Mouse (Mus musculus): ENCODE results near the gene Ccr7.

Gene Ccr7

GRCm38 (mm10) chr11:99115940-99116339 lies 38.9 kb downstream of the Ccr7 start:
- DNase-seq, result no peak

- DNase-seq, result no peak
Observed at GRCm38 (mm10) chr11:99113111-99113510, 41.8 kb downstream of the Ccr7 start.

DNA sequence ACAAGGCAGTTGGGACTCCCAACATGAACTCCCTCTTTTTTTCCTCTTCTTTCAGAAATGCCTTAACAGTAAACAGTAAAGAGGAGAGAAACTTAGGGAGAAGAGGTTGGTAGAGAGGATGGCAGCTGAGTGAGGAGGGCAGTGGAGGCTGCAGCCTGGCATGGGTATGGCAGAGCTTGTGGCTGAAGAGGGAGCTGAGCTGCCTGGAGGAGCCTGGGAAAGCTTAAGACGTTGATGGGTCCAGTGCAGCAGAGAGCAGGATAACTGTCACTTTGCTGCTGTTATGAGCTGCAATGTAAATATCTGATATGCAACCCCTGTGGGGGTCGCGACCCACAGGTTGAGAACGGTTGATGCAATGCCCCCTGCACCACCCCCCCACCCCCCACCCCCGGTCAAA lies 42.2 kb downstream of the Ccr7 start:
- DNase-seq, result no peak

DNA sequence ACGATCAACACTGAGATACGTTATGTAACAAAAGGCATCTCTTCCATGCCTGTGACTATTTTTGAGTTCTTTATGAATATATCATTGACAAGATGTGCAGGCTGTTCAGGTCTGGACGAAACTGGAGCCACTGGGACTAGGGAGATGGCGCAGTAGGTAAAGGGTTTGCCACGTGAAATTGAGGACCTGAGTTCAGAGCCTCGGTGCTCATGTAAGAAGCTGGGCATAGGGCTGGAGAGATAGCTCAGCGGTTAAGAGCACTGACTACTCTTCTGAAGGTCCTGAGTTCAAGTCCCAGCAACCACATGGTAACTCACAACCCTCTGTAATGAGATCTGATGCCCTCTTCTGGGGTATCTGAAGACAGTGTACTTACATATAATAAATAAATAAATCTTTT lies 43.2 kb downstream of the Ccr7 start:
- DNase-seq, result no peak

DNA sequence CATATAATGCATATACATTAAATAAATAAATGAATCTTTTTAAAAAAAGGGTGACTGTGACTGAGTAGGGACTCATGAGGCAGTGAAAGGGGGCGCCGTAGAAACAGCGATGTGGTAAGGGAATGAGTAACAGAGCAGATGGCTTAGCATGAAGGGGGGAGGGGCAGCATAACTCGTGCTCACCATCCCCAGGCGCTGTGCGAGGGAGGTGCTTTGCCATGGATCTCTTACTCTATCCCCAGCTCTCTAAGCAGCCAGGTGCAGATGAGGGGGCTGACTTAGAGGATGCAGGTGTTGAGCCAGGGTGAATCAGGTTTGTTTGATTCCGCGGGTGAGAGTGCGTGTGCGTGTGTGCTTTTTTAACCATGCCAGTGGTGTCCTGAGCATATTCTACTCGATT lies 43.7 kb downstream of the Ccr7 start:
- DNase-seq, result no peak

DNA sequence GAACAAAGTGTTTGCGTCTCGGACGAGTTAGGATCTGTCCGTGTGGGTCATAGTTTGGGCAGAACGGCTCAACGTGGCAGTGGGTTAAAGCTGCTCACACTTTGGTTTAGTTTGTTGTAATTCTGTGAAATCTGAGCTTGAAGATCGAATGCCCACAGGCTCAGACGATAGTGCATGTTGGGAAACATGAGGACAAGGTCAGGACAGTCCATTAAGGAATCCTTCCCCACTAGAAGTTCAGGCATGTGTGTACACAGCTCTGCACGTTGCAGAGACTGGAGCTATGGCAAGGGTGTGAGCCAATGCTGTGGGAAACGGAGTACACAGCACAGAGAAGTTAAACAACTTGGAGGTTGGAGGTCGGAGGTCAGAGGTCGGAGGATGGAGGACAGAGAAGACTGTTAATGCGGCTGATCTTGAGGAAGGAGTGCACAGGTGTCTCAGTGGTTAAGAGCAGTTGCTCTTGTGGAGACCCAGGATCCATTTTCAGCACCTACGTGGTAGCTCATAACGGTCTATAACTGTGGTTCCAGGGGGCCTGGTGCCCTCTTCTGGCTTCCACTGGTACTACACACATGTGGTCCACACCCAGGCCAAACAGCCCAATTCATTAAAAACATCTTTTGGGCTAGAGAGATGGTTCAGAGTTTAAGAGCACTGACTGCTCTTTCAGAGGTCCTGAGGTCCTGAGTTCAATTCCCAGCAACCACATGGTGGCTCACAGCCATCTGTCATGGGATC lies 44.3 kb downstream of the Ccr7 start:
- DNase-seq, result no peak

DNA sequence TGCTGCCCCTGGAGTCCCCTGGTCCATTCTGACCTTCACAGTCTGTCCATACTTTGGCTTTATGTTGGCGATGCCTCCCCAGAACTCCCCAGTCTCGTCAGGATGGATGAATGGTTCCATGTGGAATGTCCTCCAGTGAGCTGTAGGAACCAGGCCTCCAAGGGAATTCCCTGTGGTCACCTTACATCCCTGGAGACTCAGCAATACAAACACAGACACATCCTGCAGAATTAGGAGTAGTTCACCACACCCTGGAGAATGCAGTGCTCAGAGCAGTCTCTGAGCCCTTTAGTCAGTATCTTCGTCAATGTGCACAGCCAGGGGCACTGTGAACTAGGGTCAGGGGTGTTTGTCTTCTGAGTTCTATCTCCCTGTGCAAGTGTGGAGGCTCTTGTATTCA lies 46.6 kb downstream of the Ccr7 start:
- no peak for DNase-seq

GRCm38 (mm10) chr11:99105981-99106726 lies 48.7 kb downstream of the Ccr7 start:
- no peak for DNase-seq

GRCm38 (mm10) chr11:99104609-99105410 lies 50.1 kb downstream of the Ccr7 start:
- peak in 1 of 2 experiments; percentile 28 for DNase-seq

GRCm38 (mm10) chr11:99102575-99103270 lies 52.2 kb downstream of the Ccr7 start:
- no peak for DNase-seq

GRCm38 (mm10) chr11:99101693-99102092 lies 53.2 kb downstream of the Ccr7 start:
- DNase-seq, result no peak

GRCm38 (mm10) chr11:99100215-99100614 lies 54.7 kb downstream of the Ccr7 start:
- no peak for DNase-seq

DNA sequence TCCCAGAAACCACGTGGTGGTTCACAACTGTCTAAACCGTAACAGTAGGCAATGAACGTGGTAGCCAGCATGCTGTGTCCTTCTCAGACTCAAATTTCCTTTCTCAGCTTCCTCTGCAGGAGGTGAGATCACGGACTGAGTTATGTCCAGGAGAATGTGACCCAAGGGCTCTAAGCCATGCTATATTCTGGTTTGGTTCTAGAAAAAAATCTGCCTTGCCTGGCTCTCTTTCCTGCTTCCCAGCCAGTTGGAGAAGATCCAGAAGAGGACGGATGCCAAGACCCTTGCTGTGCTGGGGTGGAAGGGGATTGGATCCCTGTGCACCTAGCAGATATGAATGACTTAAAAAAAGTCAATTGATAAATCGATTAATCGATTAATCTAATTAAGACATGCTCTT lies 55.4 kb downstream of the Ccr7 start:
- peak in 1 of 2 experiments; percentile 39 for DNase-seq

GRCm38 (mm10) chr11:99098924-99099323 lies 56.0 kb downstream of the Ccr7 start:
- no peak for DNase-seq

DNA sequence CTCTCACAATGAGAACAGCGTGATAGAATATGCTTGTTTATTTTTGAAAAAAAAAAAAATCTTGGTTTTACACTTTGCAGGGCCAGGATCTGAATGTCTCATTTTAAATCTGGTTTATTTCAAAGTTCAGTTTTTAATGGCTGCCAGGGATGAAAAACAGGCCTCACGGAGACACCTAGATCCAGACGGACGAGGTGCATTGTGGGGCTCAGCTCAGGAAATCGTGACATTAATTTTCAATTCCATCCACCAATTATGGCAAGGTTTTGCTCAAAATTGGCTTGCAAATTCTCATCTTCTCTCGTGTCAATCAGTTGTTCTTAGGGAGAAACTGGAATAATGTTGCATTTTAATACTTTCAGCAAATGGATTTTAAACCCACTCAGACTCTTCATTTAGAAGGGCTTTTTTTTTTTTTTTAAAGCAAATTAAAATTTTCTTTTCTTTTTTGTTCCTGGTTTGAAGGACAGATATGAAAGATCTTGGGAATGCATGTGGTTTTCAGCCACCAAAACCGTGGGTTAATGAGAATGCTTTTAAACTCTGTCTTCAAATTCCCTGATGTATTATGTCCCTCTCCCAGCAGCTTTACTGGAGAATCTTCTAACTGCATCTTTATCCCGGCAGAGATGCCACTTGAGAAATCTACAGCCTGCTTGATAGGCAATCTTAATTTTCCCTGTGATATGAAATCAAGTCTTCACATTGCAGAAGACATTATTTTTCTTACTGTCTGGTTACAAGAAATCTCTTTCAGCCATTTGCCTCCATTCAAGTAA lies 57.7 kb downstream of the Ccr7 start:
- no peak for DNase-seq

- DNase-seq, result no peak
Observed at GRCm38 (mm10) chr11:99096417-99096816, 58.5 kb downstream of the Ccr7 start.

GRCm38 (mm10) chr11:99095759-99096158 lies 59.1 kb downstream of the Ccr7 start:
- no peak for DNase-seq

DNA sequence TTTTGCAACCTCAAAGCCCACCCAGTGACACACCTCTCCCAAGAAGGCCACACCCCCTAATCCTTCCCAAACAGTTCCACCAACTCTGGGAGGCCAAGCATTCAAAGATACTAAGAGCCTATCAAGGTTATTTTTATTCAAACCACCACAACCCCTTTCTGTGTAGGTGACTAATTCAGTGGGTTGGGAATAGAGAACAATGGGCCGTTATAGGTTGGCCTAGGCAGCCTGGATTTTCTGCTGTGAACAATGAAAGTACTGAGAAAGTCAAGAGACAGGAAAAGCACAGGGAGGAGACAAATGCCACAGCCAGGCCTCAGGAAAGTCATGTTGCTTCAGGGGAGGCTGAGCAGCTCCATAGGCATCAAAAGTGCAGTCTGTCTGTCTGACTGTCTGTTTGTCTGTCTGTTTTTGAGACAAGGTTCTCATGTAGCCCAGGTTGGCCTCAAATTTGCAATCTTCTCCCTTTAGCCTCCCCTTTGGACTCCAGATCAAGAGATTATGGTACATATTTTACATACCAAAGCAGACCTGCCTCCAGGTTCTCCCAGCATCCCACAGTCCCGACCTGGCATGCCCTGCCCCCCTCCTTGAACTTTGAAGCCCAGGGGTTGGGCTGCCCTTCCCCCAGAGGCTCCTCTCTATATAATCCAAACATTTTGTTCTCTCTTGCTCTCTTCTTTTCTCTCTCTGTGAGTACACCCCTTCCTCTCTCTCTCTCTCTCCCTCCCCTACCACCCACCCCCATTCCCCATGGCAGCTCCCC lies 59.8 kb downstream of the Ccr7 start:
- no peak for DNase-seq
